Mouse (Mus musculus) midbrain, embryonic 14.5 days (tissue): Measurements from ENCODE around the gene Apba1. TPM values are rescaled to one million over a fixed set of nuclear protein-coding genes. Genes with fewer than 3 reads are reported as not detected.

ENCODE experiments used
- ATAC-seq: fragments of 200-750 bp; cut with Nextera tagmentation; 2 replicates; pipeline ENCODE4 v1.8.0; 2017; ENCODE audit warnings: moderate number of reproducible peaks, moderate library complexity; ENCODE audit not compliant: low FRiP score, low TSS enrichment
- DNase-seq: peaks from one replicate; pipeline ENCODE4 v3.0.0-alpha.2; 2015
- H3K27ac ChIP-seq: fragments of 300-500 bp; sonication (generic); replicated peaks from 2 replicates; pipeline ENCODE4 v1.5.1; 2014; ENCODE audit warnings: mild to moderate bottlenecking, low read depth, low read length, moderate library complexity
- H3K27me3 ChIP-seq: fragments of 300-500 bp; sonication (generic); 2 replicates; pipeline ENCODE4 v1.6.1; 2014; ENCODE audit warnings: low read length, control low read depth, mixed read lengths; ENCODE audit not compliant: control insufficient read depth, insufficient read depth
- H3K36me3 ChIP-seq: fragments of 300-500 bp; sonication (generic); 2 replicates; pipeline ENCODE4 v1.6.1; 2014; ENCODE audit warnings: low read length, control low read depth; ENCODE audit not compliant: control insufficient read depth, insufficient read depth
- H3K4me1 ChIP-seq: fragments of 300-500 bp; sonication (generic); 2 replicates; pipeline ENCODE4 v1.6.1; 2014; ENCODE audit warnings: mild to moderate bottlenecking, antibody characterized with exemption, low read length, control low read depth; ENCODE audit not compliant: control insufficient read depth, insufficient read depth
- H3K4me2 ChIP-seq: fragments of 300-500 bp; sonication (generic); 2 replicates; pipeline ENCODE4 v1.6.1; 2014; ENCODE audit warnings: mild to moderate bottlenecking, low read length, moderate library complexity
- H3K4me3 ChIP-seq: fragments of 300-500 bp; sonication (generic); replicated peaks from 2 replicates; pipeline ENCODE4 v1.5.1; 2014; ENCODE audit warnings: low read depth, low read length
- H3K9ac ChIP-seq: fragments of 300-500 bp; sonication (generic); replicated peaks from 2 replicates; pipeline ENCODE4 v1.6.1; 2014; ENCODE audit warnings: mild to moderate bottlenecking, low read length, moderate library complexity
- H3K9me3 ChIP-seq: fragments of 300-500 bp; sonication (generic); 2 replicates; pipeline ENCODE4 v1.6.1; 2016; ENCODE audit warnings: low read length, control low read depth, mixed read lengths; ENCODE audit not compliant: control insufficient read depth
- WGBS: fragments of 180-500 bp; shearing (Covaris S2); extraction: QIAGEN DNeasy Blood & Tissue Kit; methylation state at CpG from one replicate; pipeline ENCODE4 v1.1.7; 2014; 5-methylcytosine and 5-hydroxymethylcytosine counted together
- polyA plus RNA-seq: library from polyadenylated mRNA; unstranded; fragments of >200 nt; fragmentation: Nextera tagmentation; extraction: Ambion mirVana; gene quantifications from 2 replicates; pipeline ENCODE4 v1.2.1, GENCODE M21; 2014

Gene Apba1
- polyA plus RNA-seq, 1 experiment from 2014 or later: 10.9 TPM

GRCm38 (mm10) chr19:23770494-23771423 is 12.1 kb downstream of the Apba1 start:
- Histone ChIP-seq H3K27ac (peak overlapping the region; percentile 37; the same call in 1 of the 2 replicates), H3K4me2 (peak overlapping the region; percentile 33; the same call in 1 of the 2 replicates)

GRCm38 (mm10) chr19:23771971-23772370 is 13.3 kb downstream of the Apba1 start:
- H3K27me3 ChIP-seq: no peaks in the 10 kb centered on the region
- no peak overlapping the region for H3K4me3 ChIP-seq
- no peak for DNase-seq
- H3K4me1 ChIP-seq: peaks cover 16% of the 10 kb centered on the region
- H3K27ac ChIP-seq: no peak overlapping the region
- H3K4me2 ChIP-seq: no peak overlapping the region
- no peak for ATAC-seq
- no peaks in the 10 kb centered on the region for H3K36me3 ChIP-seq
- 74% methylated on average over 7 of the region's 7 CpGs for WGBS
- no peak overlapping the region for H3K9ac ChIP-seq
- H3K9me3 ChIP-seq: no peaks in the 10 kb centered on the region

More at GRCm38 (mm10) chr19:23770494-23771423, 12.1 kb downstream of the Apba1 start:
- peak; percentile 71 for DNase-seq
- no peak overlapping the region for H3K4me3 ChIP-seq
- ATAC-seq: peak; percentile 34; the same call in 1 of the 2 replicates
- WGBS: 21% methylated on average over 10 of the region's 10 CpGs
- 0 out of 2 replicates have a peak overlapping the region, but pooled peaks have one; percentile 24 for H3K9ac ChIP-seq
- no peaks in the 10 kb centered on the region for H3K36me3 ChIP-seq
- H3K4me1 ChIP-seq: peaks cover 16% of the 10 kb centered on the region
- H3K27me3 ChIP-seq: no peaks in the 10 kb centered on the region
- H3K9me3 ChIP-seq: no peaks in the 10 kb centered on the region

- Histone ChIP-seq H3K4me3 (no peak overlapping the region), H3K27ac (no peak overlapping the region), H3K9me3 (no peaks in the 10 kb centered on the region), H3K4me2 (no peak overlapping the region), H3K4me1 (peaks cover 10% of the 10 kb centered on the region), H3K9ac (no peak overlapping the region), H3K36me3 (no peaks in the 10 kb centered on the region), H3K27me3 (no peaks in the 10 kb centered on the region)
- ATAC-seq (no peak), DNase-seq (no peak)
- 58% methylated on average over 6 of the region's 6 CpGs for WGBS
These were observed 16.7 kb downstream of the Apba1 start for GRCm38 (mm10) chr19:23775356-23775755.

- Histone ChIP-seq H3K4me2 (no peak overlapping the region), H3K27me3 (no peaks in the 10 kb centered on the region), H3K9ac (no peak overlapping the region), H3K9me3 (no peaks in the 10 kb centered on the region), H3K4me3 (no peak overlapping the region), H3K4me1 (0 out of 2 replicates have a peak, but pooled peaks cover 11% of the 10 kb centered on the region), H3K36me3 (no peaks in the 10 kb centered on the region), H3K27ac (no peak overlapping the region)
- DNase-seq (no peak), ATAC-seq (no peak)
These were observed 20.4 kb downstream of the Apba1 start for GRCm38 (mm10) chr19:23779130-23779529.

- Histone ChIP-seq H3K4me3 (no peak overlapping the region), H3K9me3 (no peaks in the 10 kb centered on the region), H3K36me3 (no peaks in the 10 kb centered on the region), H3K9ac (no peak overlapping the region), H3K27me3 (no peaks in the 10 kb centered on the region), H3K4me1 (0 out of 2 replicates have a peak, but pooled peaks cover 15% of the 10 kb centered on the region), H3K27ac (no peak overlapping the region), H3K4me2 (no peak overlapping the region)
- WGBS: 90% methylated on average over 4 of the region's 4 CpGs
- ATAC-seq: no peak
- no peak for DNase-seq
These were observed 21.4 kb downstream of the Apba1 start for GRCm38 (mm10) chr19:23780105-23780504.

- no peak for DNase-seq
These were observed 23.3 kb downstream of the Apba1 start for GRCm38 (mm10) chr19:23781968-23782367.

GRCm38 (mm10) chr19:23788420-23789132 is 29.9 kb downstream of the Apba1 start:
- DNase-seq (no peak), ATAC-seq (no peak)
- no peaks in the 10 kb centered on the region for H3K36me3 ChIP-seq
- no peak overlapping the region for H3K9ac ChIP-seq
- no peak overlapping the region for H3K27ac ChIP-seq
- 47% methylated on average over 9 of the region's 9 CpGs for WGBS
- no peak overlapping the region for H3K4me3 ChIP-seq
- H3K9me3 ChIP-seq: no peaks in the 10 kb centered on the region
- H3K4me2 ChIP-seq: no peak overlapping the region
- peaks cover 12% of the 10 kb centered on the region; the same call in 1 of the 2 replicates for H3K4me1 ChIP-seq
- H3K27me3 ChIP-seq: no peaks in the 10 kb centered on the region

More at GRCm38 (mm10) chr19:23781968-23782367, 23.3 kb downstream of the Apba1 start:
- WGBS: 5% methylated on average over 9 of the region's 9 CpGs
- no peak for ATAC-seq
- 0 out of 2 replicates have a peak overlapping the region, but pooled peaks have one; percentile 13 for H3K4me2 ChIP-seq
- H3K4me1 ChIP-seq: peaks cover 17% of the 10 kb centered on the region; the same call in 1 of the 2 replicates
- no peak overlapping the region for H3K4me3 ChIP-seq
- H3K9me3 ChIP-seq: no peaks in the 10 kb centered on the region
- no peaks in the 10 kb centered on the region for H3K27me3 ChIP-seq
- no peaks in the 10 kb centered on the region for H3K36me3 ChIP-seq
- H3K27ac ChIP-seq: no peak overlapping the region
- no peak overlapping the region; the same call in 1 of the 2 replicates for H3K9ac ChIP-seq

GRCm38 (mm10) chr19:23791704-23792103 is 33.0 kb downstream of the Apba1 start:
- Histone ChIP-seq H3K4me1 (peaks cover 6% of the 10 kb centered on the region; the same call in 1 of the 2 replicates), H3K4me3 (no peak overlapping the region), H3K9me3 (no peaks in the 10 kb centered on the region), H3K4me2 (no peak overlapping the region), H3K27ac (no peak overlapping the region), H3K36me3 (no peaks in the 10 kb centered on the region), H3K27me3 (no peaks in the 10 kb centered on the region), H3K9ac (no peak overlapping the region)
- no peak for DNase-seq
- ATAC-seq: no peak
- 86% methylated on average over 6 of the region's 6 CpGs for WGBS
